Mouse (Mus musculus) skeletal muscle tissue, adult 2 months (tissue): ENCODE measurements around the gene Adnp.
A peak's percentile ranks its signal among the peaks of the same experiment; 100 is the strongest.

Experiments used
- DNase-seq: peaks from one replicate; pipeline ENCODE4 v3.0.0-alpha.2; 2012; ENCODE audit warnings: low read depth, low spot score

Adnp gene

GRCm38 (mm10) chr2:168206725-168207644, at the start of gene Adnp:
TSS of gene Adnp (minus strand) at chr2:168207112.
- DNase-seq, result peak; percentile 95

DNA sequence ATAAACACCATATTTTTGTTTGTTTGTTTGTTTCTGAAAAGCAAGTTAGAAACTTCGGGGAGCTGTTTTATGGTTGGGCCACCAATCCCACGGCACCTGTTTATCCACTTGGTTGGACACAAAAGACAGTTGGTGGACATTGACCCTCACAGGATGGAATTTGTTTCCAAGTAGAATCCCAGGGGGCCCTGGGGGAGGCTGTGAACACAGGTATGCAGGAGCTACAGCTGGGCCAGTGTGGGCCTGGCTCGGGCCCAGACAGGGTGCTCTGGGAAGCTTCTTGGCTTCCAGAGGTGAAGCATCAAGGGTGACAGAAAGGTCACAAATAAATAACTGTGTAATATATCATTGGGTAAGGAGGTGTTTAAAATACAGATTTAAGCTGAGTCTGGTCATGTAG, 49.6 kb upstream of the Adnp start:
- no peak for DNase-seq

DNA sequence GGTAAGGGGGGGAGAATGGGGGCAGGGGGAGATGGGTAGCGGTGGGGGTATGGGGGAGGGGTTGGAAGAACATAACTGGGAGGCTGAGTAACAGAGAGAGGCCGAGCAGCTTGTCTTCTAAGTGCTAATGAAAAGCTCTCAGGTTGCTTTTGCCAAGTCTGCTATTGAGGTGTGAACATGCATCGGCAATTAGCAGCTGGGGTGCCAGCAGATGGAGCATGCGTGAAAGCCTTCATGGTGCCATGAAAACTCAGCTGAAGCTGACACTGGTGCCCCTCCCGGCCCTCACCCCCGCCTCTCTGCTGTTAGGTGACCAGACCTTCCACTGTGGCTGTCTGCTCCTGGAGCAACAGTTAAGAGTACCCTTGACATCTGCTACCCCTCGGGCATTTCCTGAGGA, 46.9 kb upstream of the Adnp start:
- DNase-seq, result no peak

DNA sequence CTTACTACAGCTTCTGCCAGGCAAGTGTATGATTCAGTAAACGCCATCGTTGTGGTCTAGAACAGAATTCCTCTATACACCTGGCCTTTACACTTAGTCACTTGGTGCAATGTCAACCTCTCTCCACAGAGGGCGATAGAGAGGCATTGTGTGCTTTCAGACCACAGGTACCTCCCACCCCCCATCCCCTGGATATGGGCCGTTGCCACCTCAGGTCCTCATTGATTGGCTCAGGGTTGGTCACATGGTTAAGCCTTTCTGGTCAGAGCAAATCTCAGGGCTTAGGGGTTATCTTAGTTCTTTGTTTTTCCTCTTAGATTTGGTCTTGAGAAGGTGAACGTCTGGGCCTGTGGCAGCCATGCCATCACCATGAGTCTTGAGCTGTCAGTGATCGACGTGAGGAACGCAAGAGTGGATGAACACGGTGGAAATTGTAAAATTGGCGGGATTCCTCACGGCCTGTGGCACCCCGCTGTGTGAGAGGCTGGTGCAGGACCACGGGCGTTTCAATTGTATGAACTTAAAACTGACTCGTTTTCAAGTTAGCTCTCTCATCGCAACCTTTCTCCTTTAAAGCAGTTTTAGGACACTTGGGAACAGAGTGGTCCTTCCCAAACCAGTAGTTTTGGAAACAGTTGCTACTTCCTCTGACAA, 45.9 kb upstream of the Adnp start:
- no peak for DNase-seq

- peak; percentile 62 for DNase-seq
Observed at GRCm38 (mm10) chr2:168250270-168250669, 43.4 kb upstream of the Adnp start.

GRCm38 (mm10) chr2:168248856-168249245, 41.9 kb upstream of the Adnp start:
- no peak for DNase-seq

DNA sequence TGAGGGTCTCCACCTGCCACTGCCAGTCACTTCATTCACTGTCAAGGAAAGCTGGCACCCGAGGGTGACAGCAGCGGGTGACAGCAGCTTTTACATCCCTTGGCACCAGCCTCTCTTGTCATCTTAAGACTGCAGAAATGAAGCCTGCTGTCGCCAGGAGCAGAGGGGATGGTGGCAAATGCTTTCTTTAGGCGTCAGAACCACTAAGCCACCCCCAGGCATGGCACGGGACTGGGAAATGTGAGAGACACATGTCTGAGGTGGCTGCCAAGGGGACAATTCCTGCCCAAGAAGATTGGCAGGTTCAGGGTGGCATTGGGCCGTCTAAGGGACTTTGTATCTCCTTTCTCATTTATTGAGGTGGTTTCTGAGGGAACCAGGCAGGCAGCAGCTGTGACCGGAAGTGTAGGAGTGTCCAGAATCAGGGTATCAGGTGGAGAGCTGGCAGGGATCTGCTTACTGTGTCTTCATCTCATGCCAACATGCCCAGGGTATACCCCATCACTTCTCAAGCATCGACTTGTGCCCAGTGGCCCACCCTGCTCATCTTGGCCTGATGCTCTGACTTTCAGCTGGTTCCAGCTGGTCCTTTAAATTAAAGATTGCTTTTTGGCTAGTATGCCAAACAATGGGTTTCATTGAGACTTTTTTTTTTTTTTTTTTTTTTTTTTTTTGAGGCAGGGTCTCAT, 41.4 kb upstream of the Adnp start:
- DNase-seq, result no peak

DNA sequence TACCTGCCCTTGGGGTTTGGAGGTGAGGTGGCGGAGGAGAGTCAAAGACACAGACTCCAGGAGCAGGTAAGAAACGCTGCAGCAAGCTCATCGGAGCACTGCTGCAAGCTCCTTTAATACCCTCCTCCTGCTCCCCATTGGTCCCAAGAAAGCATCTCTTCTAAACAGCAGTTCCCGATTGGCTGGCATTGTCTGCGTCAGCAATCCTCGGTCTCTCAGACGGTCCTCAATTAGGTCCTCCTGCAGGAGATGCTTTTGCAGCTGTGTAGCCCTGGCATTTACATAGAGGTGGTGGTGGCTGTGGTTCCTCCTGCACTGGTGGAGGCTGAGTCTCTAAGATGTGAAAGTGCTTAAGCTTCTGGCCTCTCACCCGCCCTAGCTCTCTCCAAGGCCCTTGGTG, 38.7 kb upstream of the Adnp start:
- DNase-seq, result no peak

DNA sequence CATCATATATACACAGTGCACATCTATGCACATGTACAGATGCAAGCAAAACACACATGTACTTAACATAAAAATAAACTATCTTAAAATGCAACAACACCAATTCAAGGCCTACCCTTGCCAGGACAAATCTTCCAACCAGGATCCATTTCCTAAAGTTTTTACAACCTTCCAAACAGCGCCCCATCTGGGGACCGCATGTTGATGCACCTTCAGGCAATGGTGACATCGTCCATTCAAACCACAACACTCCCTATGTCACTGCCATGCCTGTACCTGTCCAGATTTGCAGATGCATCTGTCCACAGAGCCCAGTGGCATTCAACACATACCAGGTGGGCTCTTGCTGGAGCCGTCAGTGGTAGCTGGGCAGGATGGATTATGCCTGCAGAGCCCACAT, 36.4 kb upstream of the Adnp start:
- no peak for DNase-seq

DNA sequence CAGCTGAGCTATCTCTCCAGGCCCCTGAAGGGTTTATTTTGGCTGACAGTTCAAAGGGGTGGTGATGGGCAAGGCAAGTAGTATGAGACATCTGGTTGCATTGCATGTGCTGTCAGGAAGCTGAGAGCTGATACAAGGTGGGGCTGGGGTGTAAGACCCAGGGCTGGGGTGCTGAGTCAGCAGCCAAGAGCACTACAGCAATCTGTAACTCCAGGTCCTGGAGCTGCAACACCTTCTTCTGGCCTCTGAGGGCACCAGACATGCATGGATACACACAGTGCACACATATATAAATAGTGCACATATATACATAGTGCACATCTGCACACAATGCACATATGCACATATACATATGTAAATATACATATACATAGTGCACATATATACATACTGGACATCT, 35.9 kb upstream of the Adnp start:
- no peak for DNase-seq

GRCm38 (mm10) chr2:168238335-168238734, 31.4 kb upstream of the Adnp start:
- DNase-seq, result no peak

- no peak for DNase-seq
Observed at GRCm38 (mm10) chr2:168233286-168233685, 26.4 kb upstream of the Adnp start.

GRCm38 (mm10) chr2:168231471-168231829, 24.5 kb upstream of the Adnp start:
- DNase-seq, result no peak

DNA sequence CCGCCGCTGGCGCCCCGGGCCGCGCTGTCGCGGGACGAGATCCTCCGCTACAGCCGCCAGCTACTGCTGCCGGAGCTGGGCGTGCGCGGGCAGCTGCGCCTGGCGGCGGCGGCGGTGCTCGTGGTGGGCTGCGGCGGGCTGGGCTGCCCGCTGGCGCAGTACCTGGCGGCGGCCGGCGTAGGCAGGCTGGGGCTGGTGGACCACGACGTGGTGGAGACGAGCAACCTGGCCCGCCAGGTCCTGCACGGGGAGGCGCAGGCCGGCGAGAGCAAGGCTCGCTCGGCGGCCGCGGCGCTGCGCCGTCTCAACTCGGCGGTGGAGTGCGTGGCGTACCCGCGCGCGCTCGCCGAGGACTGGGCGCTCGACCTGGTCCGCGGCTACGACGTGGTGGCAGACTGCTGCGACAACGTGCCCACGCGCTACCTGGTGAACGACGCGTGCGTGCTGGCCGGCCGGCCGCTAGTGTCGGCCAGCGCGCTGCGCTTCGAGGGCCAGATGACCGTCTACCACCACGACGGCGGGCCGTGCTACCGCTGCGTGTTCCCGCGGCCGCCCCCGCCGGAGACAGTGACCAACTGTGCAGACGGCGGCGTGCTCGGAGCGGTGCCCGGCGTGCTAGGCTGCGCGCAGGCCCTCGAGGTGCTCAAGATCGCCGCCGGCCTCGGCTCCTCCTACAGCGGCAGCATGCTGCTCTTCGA, 24.0 kb upstream of the Adnp start:
- no peak for DNase-seq

DNA sequence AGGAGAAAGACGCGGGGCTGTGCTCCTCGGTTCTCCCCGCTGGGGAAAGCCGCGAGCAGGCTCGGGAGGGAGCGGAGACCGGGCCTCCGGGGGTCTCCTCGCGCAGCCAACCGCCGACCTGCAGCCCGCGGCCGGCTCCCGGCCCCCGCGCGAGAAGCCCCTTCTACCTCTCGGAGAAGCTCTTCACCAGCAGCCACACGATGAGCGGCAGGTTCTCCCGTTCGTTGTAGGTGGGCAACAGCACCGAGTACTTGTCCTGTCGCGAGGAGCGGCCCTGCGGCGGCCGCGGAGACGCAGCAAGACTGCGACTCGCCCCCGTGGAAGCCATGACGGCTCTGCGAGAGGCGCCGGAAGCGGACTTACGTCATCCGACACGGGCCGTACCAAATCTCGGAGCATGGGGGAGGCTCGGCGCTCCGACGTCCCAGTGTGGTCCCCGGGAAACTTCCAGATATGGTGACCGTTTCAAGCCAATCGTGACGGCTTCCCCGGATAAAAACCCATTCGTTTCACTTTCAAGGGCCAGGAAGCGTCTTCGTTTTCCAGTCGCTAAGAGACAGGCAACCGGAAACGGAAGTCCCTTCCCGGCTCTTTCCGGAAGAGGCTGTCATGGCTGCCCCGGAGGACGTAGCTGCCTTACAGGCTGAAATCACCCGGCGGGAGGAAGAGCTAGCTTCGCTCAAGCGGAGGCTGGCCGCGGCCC, 23.3 kb upstream of the Adnp start, which contains the start of the genes Gm20716, Dpm1 and Mocs3:
TSS of gene Gm20716 (minus strand) at position 339 of the 703 bp plus-strand sequence.
TSS of gene Dpm1 (minus strand) at position 566 of the 703 bp plus-strand sequence.
TSS of gene Mocs3 (plus strand) at position 597 of the 703 bp plus-strand sequence.
- peak; percentile 77 for DNase-seq

DNA sequence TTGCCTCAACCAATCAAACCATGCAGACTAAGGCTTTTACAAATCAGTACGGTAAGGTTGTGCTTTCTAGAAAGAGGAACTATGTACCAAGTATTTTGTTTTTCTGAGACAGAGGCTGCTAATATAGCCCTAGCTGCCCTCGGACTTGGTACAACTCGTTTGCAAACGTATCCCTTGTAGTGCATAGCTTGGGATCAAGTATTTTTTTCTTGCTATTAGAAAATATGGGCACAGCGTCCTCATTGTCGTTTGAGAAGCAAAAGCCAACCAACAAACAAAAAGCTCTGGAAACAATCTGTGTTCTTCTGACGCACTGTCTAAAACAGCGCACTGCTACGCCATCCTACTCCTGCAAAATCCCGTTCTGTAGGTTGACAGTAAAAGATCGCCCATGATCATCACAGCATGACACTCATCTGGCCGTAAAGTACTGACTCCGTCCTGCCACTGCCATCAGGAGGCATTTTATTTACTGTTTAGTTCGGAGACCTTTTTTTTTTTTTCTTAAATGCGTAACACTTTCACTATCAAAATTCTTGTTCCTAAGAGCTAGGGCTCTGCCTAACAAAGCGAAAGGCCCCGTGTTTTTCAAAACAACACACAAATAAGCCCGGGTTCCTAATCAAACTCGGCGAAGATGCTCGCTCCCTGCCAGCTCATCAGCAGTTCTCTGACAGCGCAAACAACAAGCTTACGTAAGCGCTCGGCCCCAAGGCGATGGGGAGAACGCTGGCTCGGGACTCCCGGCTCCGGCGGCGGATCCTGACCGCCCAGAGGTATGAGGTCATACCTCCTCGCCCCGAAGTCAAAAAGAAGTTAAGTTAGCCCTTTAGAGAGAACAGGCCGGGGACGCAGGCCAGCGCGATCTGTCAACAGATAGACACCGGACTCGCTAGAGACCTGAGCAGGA, 22.5 kb upstream of the Adnp start:
- DNase-seq, result peak; percentile 38

- DNase-seq, result no peak
Observed at GRCm38 (mm10) chr2:168223326-168223725, 16.4 kb upstream of the Adnp start.

- DNase-seq, result no peak
Observed at GRCm38 (mm10) chr2:168213788-168214397, 7.0 kb upstream of the Adnp start.

GRCm38 (mm10) chr2:168207883-168208282, 971 bp upstream of the Adnp start:
- no peak for DNase-seq
